Mouse (Mus musculus) bone marrow macrophage, adult 2 months (primary cell): ENCODE results near the gene Fam3a. TPM values are rescaled to one million over a fixed set of nuclear protein-coding genes. Genes with fewer than 3 reads are reported as not detected.
"Not testable (repeated sequence)": the region's sequence is repeated elsewhere in the genome, so short reads cannot be mapped to it uniquely, and the experiment has no call there.

Experiments
- H3K27ac ChIP-seq: 2 replicates; pipeline ENCODE4 v1.5.1; 2012; ENCODE audit warnings: low read depth, low read length; ENCODE audit not compliant: insufficient read depth
- H3K4me1 ChIP-seq: 2 replicates; pipeline ENCODE4 v1.6.1; 2012; ENCODE audit warnings: low read length; ENCODE audit not compliant: control insufficient read depth, insufficient read depth
- H3K4me3 ChIP-seq: 2 replicates; pipeline ENCODE4 v1.5.1; 2012; ENCODE audit warnings: mild to moderate bottlenecking, low read length, moderate library complexity; ENCODE audit not compliant: insufficient read depth
- CTCF ChIP-seq: IDR thresholded peaks from 2 replicates; pipeline ENCODE4 v1.5.1; 2012; ENCODE audit warnings: low read depth, mild to moderate bottlenecking, low read length, moderate library complexity
- POLR2A ChIP-seq: IDR thresholded peaks from 2 replicates; pipeline ENCODE4 v1.6.1; 2012; ENCODE audit warnings: mild to moderate bottlenecking, low read depth, low read length, borderline replicate concordance
- polyA plus RNA-seq: library from polyadenylated mRNA; stranded (reverse); fragments of >200 nt; gene quantifications from 2 replicates; pipeline ENCODE4 v1.2.4, GENCODE M21; 2012; ENCODE audit not compliant: missing spikeins, insufficient read depth, insufficient read length

The Fam3a gene
- polyA plus RNA-seq, 1 experiment: 26.8 TPM

GRCm38 (mm10) chrX:74408340-74408739 lies 15.3 kb upstream of the Fam3a start:
- H3K27ac ChIP-seq: no peak overlapping the region
- no peaks in the 10 kb centered on the region for H3K4me1 ChIP-seq
- no peak overlapping the region for H3K4me3 ChIP-seq
- TF ChIP-seq CTCF: no peak

- Histone ChIP-seq H3K27ac (no peak overlapping the region), H3K4me1 (peaks cover 4% of the 10 kb centered on the region), H3K4me3 (no peak overlapping the region)
- TF ChIP-seq CTCF: no peak
- no peak for TF ChIP-seq POLR2A
Observed at GRCm38 (mm10) chrX:74400136-74400535, 7.1 kb upstream of the Fam3a start.

GRCm38 (mm10) chrX:74388153-74388552 lies 4.9 kb downstream of the Fam3a start:
- peaks cover 3% of the 10 kb centered on the region; the same call in 1 of the 2 replicates for H3K4me1 ChIP-seq
- H3K27ac ChIP-seq: no peak overlapping the region
- TF ChIP-seq POLR2A (no peak), CTCF (no peak)
- H3K4me3 ChIP-seq: no peak overlapping the region

- H3K4me1 ChIP-seq: no peaks in the 10 kb centered on the region
- H3K27ac ChIP-seq: no peak overlapping the region
- H3K4me3 ChIP-seq: no peak overlapping the region
- TF ChIP-seq POLR2A (no peak), CTCF (no peak)
Observed at GRCm38 (mm10) chrX:74384451-74384850, 8.6 kb downstream of the Fam3a start.

- H3K4me3 ChIP-seq: peak within 1 kb of the TSS; percentile 78
- peak within 1 kb of the TSS; percentile 34 for H3K27ac ChIP-seq
- TF ChIP-seq POLR2A (peak; percentile 47; the same call in 1 of the 2 replicates), CTCF (no peak)
- peaks cover 13% of the 10 kb centered on the region for H3K4me1 ChIP-seq
Observed at GRCm38 (mm10) chrX:74372888-74373549, 20.1 kb downstream of the Fam3a start, which contains the start of the genes Ubl4a and Slc10a3. TSS of gene Ubl4a (minus strand) at chrX:74373218. TSS of gene Slc10a3 (minus strand) at chrX:74373349.

GRCm38 (mm10) chrX:74368209-74368909 lies 24.7 kb downstream of the Fam3a start:
- H3K4me3 ChIP-seq: peak overlapping the region; percentile 89
- peak overlapping the region; percentile 36; the same call in 1 of the 2 replicates for H3K27ac ChIP-seq
- TF ChIP-seq POLR2A (no peak), CTCF (no peak)

GRCm38 (mm10) chrX:74367512-74367911 lies 25.6 kb downstream of the Fam3a start:
- H3K27ac ChIP-seq: no peak overlapping the region
- no peak for TF ChIP-seq POLR2A
- TF ChIP-seq CTCF: no peak
- H3K4me3 ChIP-seq: peak overlapping the region; percentile 89
- H3K4me1 ChIP-seq: peaks cover 21% of the 10 kb centered on the region

More at GRCm38 (mm10) chrX:74368209-74368909, 24.7 kb downstream of the Fam3a start:
- peaks cover 21% of the 10 kb centered on the region for H3K4me1 ChIP-seq

- Histone ChIP-seq H3K4me1 (no peaks in the 10 kb centered on the region), H3K27ac (no peak overlapping the region), H3K4me3 (no peak overlapping the region)
- TF ChIP-seq POLR2A: no peak
- no peak for TF ChIP-seq CTCF
Observed at GRCm38 (mm10) chrX:74359171-74359570, 33.9 kb downstream of the Fam3a start.

GRCm38 (mm10) chrX:74357069-74357468 lies 36.0 kb downstream of the Fam3a start:
- not testable (repeated sequence) for H3K4me3 ChIP-seq, H3K4me1 ChIP-seq, H3K27ac ChIP-seq

GRCm38 (mm10) chrX:74353467-74353770 lies 39.7 kb downstream of the Fam3a start, which contains the start of gene Lage3:
TSS of gene Lage3 (minus strand) at chrX:74353618.
- no peaks in the 10 kb centered on the region for H3K4me1 ChIP-seq
- H3K4me3 ChIP-seq: peak within 1 kb of the TSS; percentile 77
- H3K27ac ChIP-seq: no peak within 1 kb of the TSS
- no peak for TF ChIP-seq CTCF
- no peak for TF ChIP-seq POLR2A
